Mouse (Mus musculus) T-helper 2 cell (primary cell): ENCODE results near the gene Wasf3.

Source experiments
- in situ Hi-C: fragments of 300-600 bp; cut with MboI, MseI; formaldehyde crosslinking; loops from one replicate; pipeline ENCODE4 v1.15.1; 2025; ENCODE audit warnings: high pct_unique_total_duplicates

The Wasf3 gene

DNA sequence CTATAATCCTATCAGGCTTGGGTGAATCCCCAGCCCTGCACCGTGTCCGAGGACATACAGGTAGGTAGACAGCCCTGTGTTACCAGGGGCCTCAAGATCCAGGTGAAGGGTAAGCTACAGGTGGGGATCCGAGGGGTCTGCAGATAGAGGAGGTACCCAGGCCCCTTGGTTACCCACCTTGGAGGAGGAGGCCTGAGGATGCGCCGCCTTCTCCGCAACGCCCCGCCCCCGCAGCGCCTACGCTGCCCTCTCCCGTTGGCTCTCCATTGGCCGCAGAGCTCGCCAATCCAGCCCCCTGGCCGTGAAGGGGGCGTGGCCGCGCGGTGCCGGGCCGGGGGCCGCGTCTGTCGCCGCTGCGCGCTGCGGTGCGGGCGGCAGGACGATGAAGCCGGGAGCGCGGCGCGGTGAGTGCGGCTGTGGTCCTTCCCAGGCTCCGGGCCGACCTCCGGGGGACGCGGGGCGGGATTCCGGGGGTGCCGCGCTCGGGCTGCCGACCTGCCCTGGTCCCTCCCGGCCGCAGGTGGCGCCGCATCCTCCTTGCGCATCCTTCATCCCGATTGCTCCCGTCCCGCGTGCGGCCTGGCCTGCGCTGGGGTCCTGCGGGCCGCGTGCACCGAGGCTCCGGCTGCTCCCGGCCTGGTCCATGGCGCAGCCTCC lies at the start of gene Wasf3:
Gene Wasf3, plus strand, starts transcription at position 51 of the 657 bp plus-strand sequence.
- in situ Hi-C loops: loop anchor here (10.0 kb wide), 1 partner anchor 600 kb away; no protein-coding TSS in a partner anchor

DNA sequence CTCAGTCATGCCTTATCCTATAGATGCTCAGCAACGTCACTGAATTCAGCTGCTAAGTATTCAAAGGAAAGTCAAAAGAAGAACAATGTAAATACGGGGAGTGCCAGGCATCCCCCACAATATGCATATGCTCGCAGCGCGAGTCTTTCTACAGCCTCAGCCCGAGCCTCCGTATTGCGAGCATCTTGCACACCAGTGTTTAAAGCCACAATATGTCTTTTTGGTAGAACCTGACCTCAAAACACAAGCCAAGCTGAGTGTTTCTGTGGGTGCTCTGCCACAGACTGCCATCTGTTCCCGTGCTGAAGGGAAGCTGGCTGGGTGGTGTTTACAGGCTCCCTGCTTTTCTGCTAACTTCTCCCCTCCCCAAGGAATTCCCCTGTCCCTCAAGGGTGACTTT lies 46.7 kb upstream of the Wasf3 start:
- in situ Hi-C loops: no loop called here

DNA sequence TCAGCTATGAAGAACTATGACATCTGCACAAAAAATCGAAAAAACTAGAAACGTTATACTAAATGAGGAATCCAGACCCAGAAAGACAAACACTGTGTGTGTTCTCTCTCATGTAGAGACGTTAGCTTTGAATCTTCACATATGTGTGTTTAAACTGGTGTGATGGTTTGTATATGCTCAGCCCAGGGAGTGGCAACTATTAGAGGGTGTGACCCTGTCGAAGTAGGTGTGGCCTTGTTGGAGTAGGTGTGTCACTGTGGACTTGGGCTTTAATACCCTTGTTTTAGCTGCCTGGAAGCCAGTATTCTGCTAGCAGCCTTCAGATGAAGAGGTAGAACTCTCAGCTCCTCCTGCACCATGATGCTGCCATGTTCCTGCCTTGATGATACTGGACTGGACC lies 44.7 kb upstream of the Wasf3 start:
- in situ Hi-C loops: no loop called here

DNA sequence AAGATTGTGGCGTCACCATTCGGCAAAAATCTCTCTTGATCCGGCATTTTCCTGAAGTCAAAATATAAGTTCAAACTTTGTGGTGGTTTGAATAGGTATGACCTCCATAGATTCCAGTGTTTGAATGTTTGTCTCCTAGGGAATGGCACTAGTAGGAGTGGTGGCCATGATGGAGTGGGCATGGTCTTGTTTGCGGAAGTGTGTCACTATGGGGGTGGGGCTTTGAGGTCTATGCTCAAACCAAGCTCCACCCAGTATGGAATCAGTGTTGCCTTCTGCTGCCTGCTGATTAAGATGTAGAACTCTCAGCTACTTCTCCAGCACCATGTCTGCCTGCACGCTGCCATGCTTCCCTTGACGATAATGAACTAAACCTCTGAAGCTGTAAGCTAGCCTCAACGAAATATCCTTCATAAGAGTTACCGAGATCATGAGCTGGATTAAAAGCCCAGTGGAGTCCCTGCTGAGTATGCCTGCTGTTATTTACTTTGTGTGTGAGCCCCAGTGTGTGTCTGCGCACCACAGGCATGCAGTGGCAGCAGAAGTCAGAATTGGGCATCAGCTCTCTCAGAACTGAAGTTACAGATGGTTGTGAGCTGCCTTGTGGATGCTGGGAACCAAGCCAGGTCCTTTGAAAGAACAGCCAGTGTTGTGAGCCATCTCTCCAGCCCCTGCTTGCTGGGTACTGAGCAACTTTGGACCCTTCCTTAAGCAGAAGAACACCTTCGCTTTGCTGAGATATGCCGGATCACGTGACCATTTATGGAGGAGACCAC lies 39.7 kb upstream of the Wasf3 start:
- in situ Hi-C loops: no loop called here

DNA sequence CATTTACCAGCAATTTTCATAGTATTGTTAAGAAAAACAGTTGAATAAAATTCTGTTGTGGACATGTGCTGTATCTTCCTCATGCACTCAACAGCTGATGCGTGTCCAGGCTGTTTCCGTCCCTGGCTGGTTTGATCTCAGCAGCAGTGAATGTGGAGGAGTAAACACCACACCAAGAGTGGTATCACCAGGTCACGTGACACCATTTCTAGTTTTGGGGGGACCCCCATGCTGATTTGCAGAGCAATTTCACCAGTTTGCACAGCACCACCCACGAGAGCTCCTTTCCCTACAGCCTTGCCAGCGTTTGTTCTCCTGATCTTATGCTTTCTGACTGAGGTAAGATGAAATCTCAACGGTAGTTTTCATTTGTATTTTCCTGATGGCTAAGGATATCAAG lies 37.7 kb upstream of the Wasf3 start:
- in situ Hi-C loops: no loop called here

DNA sequence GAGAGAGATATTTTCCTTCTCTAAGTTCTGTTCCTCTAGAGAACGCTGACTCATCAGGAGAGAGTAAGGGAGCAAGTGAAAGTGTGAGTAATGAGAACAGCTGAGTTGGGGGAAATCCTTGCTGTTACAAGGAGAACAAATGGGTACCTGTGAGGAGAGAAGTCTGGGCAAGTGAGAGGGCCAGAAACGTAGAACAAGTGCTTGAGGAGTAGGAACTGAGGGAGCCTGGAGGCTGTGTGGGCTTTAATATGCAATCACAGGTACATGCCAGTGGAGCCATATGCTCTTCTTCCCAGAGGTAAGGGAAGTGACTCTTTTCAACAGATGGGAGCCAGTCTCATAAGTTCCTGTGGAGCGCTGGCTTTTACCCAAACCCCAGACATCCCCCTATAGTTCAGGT lies 35.6 kb upstream of the Wasf3 start:
- in situ Hi-C loops: no loop called here

DNA sequence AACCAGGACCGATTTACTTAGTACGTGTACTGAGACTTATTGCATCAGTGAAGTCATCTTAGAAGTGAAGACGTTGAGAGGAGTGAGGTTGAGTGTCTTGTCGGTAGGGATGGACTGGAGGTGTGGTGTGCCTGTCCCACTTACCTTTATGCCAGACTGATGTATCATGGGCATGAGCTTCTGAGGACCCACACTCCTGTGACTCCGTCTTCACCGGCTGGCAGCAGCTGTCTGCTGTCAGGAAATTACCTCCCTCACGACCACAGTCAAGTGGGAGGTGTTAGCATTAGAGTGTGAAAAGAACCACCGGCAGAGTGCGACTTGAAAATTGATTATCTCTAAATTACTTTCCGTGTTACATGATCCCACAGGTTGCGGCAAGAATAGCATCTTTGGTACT lies 34.0 kb upstream of the Wasf3 start:
- in situ Hi-C loops: no loop called here

DNA sequence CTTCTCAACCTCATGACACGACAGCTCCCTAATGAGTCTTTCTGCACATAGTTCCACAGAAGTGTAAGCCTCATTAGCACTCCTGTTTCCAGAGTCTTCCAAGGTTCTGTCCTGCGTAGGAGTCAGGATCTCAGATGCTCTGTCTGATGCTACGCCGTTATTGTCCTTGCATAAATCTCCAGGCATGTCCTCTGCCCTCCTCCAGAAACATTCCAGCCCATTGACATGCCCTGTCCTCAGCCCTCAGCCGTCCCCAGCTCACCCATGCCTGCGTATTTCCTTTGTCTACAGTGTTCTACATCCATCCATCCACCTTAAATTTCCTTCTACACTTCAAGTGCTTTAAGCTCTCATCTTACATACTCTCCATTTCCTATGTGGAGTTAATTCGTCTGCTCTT lies 32.8 kb upstream of the Wasf3 start:
- in situ Hi-C loops: no loop called here

DNA sequence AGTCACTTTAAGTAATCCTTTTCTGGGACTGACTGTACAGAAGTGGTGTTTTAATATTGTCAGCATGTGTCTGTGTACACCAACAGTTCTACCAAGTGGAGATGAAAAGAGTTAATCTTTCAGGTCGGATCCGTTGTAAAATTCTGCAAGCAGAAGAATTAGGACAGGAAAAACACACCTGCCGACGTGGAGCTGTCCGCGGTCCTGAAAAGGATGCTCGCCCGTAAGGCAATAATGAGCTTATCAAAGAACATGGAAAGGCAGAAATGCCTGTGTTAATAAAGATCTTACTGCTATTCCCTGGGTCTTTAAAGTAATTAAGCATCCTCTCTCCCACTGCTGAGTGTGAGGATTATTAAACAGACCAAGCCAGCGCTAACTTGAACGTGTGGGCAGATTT lies 24.4 kb upstream of the Wasf3 start:
- in situ Hi-C loops: no loop called here

DNA sequence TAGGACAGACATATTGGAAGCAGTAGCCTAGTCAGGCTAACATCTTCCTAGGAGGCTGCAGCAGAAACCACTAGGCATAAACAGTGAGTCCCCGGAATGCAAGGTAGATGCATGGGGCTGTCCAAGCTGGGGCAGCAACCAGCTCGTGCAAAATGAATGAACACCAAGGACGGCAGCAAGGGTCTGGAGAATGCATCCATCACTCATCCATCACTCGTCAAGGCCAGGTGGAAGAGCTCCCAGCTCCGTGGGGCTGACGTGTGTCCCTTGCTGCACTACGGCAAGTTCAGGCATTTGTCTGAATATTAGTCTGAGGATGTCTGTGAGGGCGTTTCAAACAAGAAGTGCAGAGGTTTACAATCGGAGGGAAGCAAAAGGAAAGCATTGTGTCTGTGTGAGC lies 22.1 kb upstream of the Wasf3 start:
- in situ Hi-C loops: no loop called here

DNA sequence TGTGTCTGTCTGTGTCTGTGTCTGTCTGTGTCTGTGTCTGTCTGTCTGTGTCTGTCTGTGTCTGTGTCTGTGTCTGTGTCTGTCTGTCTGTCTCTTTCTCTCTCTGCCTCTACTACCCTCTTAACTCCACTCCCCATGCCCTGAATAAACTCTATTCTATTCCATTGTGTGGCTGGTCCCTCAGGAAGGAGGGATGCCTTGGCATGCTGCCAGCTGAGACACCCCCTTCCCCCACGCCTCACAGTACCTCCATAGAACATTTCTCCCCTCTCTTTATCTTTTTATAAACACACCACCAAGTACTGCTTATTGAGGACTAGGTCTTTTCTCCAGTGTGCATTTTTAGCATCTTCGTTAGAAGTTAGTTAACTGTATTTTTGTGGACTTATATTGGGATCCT lies 16.4 kb upstream of the Wasf3 start:
- in situ Hi-C loops: no loop called here

DNA sequence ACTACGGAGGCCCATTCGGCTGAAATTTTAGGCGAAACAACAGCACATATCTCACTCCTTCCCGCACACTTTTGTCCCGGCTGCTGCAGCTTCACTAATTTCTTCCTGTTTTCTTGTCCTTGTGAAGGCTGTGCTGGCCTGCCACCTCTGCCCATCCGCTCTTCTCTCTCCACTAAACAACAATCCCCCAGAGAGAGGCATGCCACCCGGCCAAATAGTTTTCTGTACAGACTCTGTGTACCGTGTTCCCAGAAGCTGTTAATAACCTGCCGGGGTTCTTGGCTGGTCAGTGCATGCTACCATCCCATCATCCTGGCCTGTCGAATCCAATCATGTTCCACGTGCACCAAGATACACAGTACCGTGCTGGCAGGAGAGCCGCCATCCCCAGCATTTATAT lies 15.8 kb upstream of the Wasf3 start:
- in situ Hi-C loops: no loop called here

DNA sequence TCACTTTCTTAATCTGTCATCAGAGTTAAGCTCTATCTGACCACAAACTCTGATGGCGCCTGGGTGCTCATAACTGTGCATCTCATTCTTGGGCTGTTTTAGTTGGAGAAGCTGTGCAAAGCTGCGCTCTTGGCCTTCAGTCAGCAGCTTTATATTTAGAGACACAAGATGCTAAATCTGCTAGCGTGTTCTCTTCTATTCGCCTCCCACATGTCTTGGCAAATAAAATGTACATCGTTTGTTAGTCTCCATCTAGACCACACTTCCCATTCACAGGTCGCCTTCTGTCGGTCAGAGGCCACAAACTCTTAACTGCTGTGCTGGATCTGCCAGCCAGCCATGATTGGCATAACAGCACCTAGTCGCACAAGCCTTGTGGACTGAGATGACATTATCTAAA lies 14.0 kb upstream of the Wasf3 start:
- in situ Hi-C loops: no loop called here

DNA sequence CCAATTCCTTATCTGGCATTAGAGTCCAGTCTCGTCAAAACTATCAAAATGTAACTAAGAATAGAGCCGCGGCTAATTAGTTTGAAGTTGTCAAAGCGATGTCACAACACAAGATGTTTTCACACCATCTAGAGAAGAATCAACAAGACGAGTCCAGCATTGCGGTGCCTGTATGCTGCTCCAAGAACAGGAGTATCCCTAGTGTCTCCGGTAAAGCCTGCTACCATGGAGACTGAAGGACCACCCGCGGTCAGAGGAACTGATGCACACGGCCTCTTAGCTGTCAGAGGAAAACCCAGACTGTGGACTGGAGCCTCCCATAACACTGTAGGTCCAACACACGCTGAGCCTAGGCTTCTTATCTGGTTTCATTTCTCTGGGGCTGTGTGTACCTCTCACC lies 11.5 kb upstream of the Wasf3 start:
- in situ Hi-C loops: no loop called here

DNA sequence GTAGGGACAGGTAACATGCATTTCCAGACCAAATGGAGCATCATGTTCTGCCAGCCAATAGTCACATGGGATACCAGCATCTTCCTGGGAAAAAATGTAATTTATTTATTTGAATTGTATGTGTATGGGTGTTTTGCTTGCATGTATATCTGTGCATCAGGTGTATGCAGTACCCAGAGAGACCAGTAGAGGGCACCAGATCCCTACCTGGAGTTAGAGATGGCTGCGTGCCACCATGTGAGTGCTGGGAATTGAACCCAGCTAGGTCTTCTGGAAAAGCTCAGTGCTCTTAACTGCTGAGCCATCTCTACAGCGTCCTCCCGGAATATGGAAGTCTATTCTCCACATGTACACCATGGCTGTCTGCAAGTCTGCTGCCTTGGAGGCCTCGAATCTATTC lies 8.2 kb upstream of the Wasf3 start:
- in situ Hi-C loops: no loop called here

DNA sequence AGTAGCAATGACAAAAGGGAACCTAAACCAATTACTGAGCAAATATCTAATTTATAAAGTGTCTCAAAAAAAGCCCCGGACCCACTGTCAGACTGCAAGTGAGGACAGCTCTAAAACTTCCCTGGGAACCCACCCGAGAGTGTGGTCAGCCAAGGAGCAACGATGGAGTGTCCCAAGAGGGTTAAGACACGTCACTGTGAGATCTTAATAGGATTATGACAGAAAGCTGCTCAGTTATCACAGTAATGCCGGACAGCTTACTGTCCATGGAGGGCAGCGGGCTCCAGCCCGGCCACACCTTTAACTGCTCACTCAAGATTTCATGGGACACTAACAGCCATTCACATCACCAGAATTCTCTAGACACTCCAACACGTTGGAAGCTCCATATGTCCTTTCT lies 4.7 kb upstream of the Wasf3 start:
- in situ Hi-C loops: loop anchor here (10.0 kb wide), 1 partner anchor 605 kb away; no protein-coding TSS in a partner anchor

DNA sequence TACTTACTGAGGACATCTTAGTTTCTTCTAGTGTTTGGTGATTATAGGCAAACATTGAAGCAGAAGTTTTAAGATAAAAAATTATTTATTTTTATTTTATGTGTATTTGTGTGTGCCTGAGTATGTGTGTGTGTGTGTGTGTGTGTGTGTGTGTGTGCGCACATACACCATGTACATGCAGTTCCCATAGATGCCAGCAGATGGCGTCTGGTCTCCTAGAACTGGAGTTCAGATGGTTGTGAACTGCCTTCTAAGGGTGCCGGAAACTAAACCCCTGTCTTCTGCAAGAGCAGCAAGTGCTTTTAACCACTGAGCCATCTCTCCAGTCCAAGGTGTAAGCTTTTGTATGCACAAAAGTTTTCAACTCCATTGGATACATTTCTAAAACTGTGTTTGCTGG lies 2.5 kb upstream of the Wasf3 start:
- in situ Hi-C loops: loop anchor here (10.0 kb wide), 1 partner anchor 603 kb away; no protein-coding TSS in a partner anchor

DNA sequence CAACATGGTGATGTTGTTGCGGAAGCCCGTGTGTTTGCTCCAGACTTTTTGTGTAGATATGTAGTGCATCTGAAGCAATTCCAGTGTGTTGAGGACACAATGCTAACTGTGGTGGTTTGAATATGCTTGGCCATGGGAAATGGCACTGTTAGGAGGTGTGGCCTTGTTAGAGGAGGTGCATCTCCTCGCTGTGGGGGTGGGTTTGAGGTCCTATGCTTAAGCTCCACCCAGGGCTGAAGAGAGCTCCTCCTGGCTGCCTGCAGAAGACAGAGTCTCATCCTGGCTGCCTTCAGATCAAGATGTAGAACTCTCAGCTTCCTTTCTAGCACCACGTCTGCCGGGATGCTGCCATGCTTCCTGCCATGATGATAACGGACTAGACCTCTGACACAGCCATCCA lies 1.4 kb upstream of the Wasf3 start:
- in situ Hi-C loops: loop anchor here (10.0 kb wide), 1 partner anchor 601 kb away; no protein-coding TSS in a partner anchor

DNA sequence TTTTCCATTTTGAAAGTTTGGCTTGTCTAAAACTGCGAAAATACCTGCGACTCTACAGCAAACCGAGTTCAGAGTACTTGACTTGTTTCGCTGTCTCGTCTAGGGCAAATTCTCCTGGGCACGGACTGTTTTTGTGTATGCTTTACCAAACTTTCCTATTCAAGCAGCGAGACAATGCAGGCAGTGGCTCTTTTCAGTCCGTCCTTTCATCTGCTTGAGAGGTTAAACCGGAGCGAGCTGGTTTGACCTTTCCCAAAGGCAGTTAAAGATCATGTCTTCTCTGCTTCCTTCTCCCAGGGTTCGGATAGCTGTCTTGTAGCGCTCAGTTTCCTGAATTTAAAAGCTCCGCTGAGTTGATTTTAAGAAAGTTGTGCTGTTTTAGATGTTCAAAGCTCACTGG lies 1.2 kb downstream of the Wasf3 start:
- in situ Hi-C loops: loop anchor here (10.0 kb wide), 1 partner anchor 599 kb away; no protein-coding TSS in a partner anchor

DNA sequence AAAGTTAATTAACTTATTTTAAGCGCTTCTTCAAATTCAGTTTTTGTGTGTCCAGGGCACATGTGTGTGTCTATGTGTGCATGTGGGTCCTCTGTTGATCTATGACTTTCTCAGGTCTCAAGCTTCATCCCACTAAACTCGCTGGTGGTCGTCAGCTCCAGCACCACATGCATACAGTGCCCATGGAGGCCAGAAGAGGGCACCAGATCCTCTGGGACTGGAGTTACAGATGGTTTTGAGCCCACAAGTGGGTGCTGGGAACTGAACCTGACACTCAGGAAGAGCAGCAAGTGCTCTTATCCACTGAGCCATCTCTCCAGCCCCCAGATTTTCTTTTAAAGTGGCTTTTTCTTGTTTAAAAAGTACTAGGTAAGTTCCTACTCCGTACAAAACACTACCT lies 2.1 kb downstream of the Wasf3 start:
- in situ Hi-C loops: loop anchor here (10.0 kb wide), 1 partner anchor 598 kb away; no protein-coding TSS in a partner anchor

DNA sequence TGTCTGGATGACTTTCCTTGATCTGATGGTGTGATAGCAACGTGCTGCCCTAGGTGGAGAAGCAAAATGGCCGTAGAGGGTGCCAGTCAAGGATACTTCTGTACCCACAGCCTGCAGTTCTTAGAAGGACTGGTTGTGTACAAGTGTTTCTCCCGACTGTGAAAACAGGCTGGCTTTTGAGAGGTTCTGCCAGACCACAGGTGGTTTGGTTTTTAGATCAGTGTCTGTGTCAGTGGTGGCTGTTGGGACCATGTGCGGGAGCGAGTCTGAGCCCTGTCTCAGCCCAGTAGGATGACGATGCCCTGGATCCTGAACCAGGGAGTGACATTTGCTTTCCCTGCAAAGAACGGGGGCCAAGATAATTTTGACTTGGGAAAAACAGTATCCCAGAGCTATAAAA lies 9.8 kb downstream of the Wasf3 start:
- in situ Hi-C loops: no loop called here

DNA sequence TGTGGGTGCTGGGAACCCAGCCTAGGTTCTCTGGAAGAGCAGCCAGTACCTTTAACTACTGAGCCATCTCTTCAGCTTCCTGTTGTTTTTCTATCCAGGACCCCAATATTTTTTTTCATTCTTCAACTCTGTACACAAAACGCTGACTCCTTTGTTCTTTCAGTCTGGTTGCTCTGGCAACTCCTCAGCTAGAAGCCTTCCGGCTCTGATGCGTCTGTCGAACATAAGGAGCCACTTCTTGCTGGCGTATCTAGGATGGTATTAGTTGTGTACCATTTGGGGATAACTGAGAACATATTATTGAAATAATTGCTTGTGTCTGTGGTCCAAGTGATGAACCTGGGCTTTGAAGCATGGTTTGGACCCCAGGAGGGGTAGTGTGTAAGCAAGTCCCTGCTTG lies 12.5 kb downstream of the Wasf3 start:
- in situ Hi-C loops: no loop called here
